Mouse (Mus musculus): ENCODE measurements around the gene Chn2.

The Chn2 gene

DNA sequence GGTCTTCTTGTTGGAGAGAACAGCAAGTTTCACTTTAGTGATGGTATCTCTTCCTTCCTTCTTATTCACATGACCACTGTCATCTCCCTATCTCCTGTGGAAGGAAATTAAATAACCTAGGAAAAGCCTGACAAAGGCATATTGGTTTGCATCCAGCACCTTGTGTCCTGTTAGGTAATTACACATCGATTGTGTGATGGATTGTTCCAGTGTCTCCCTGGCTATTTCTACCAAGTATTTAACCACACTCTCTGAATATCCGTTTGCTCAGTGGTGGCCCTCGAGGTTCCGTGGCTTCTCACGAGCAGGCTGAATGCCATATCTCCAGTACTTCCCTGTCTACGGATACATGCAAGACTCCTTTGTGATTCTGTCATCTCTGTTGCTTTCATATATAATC is 164.6 kb downstream of the Chn2 start:
- no peak for DNase-seq

DNA sequence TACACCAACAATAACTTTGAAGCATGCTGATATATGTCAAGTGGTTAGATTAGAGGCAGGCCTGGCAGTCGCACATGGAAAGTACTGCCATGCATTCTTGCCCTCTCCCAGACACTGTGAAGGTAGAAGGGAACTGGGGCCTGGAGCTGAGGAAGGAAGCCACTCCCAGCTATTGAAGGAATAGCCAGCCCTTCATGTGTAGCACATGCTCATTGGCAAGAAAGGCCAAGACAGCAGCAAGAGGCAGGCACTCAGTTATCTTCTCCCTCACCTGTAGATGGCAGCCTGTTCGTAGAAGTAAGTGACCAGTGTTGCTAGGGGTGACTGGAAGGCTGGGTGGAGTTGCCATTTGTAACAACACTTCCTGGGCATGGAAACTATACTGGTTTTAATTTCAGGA is 165.6 kb downstream of the Chn2 start:
- peak; percentile 41 to 74 for DNase-seq

DNA sequence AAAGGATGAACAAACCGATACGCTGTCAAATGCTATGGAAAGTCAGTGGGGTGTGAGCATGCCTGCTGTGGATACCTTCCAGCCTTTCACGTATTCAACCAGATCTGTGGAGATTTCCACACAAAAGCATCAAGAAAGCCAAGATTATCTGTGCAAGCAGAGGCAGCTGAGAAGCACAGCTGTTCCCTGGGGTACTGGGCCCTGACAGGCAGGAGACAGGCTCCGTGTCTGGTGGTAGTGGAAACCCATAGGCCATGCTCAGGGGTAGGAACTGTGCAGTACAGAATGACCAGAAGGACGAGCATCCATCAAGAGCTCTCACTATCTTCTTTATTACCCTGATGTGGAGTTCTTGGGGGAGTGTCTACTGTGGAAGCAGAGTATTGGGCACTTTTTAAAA is 166.1 kb downstream of the Chn2 start:
- DNase-seq = no peak

DNA sequence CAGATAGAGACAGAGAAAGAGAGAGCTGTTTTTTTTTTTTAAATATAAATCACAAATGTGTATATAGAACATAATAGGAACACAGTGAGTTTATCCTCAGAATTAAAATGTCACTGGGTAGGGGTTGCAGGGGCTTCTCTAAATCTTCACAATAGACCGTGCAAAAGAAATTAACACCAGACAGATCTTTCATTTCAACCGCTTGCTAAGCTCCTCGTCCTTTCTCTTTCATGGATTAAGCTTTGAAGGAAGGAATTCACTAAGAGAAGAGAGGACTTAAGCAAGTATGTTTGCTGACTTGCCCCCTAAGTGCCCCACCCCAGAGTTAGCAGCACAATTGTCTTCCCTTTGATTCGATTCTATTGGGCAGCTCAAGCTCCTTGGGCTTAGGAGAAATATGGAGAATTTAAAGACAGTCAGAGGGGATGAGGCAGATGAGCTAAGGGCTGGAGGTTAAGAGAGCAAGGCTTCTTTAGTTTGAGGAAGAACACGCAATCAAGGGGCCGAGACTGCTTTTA is 166.9 kb downstream of the Chn2 start:
- DNase-seq = no peak

DNA sequence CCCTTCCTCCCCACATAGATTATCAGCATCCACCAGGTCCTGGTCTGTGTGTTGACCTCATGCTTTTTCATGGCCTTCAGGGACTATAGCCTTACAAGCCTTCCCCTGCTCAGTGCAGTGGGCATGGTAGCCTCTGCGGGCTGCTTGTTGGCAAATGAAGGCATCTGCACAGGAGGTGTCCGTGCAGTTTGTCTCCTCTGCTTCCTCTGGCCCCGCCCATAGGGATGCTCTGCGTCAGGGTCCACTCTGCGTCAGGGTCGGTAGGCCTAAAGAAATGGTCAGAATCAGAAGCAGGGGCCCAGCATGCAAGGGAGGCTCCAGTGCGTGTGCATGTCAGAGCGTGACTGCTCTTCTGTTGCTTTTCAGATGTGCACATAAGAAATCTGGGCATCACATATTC is 169.4 kb downstream of the Chn2 start:
- DNase-seq = no peak

DNA sequence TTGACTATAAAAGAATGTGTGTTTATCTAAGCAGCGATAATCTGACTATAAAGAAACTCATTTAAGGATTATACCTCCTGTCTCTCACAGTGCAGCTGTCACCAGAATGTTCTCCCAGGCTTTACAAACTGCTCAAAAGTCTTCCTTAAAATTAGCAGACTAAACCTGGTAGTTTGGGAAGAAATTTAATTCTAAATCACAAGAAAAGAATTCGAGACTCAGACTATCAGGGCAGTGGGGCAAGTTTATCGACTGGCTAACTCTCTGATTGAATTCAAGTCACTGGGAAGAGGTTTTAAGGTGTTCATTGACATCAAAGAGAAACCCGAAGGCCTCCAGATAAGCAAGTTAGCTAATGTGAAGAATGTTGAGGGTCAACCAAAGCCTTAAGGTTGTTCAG is 171.6 kb downstream of the Chn2 start:
- DNase-seq = no peak

DNA sequence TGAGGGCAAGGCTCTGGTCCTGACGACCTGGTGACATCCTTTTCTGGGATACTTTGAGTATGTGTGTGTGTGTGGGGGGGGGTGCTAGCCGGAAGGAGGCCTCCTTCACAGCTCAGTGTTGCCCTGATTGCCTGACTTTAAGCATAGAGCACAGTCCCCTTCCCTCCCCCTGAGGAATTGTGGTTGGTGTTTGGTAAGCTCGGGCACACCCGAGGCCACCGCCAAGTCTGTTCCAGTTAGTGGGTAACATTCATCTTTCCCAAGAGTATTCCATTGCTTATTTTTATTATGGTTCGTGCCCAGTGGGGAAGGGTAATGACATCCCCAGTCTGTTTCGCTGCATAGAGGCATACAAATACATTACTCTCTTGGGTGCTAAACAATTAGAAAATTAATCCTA is 172.6 kb downstream of the Chn2 start:
- DNase-seq = no peak

DNA sequence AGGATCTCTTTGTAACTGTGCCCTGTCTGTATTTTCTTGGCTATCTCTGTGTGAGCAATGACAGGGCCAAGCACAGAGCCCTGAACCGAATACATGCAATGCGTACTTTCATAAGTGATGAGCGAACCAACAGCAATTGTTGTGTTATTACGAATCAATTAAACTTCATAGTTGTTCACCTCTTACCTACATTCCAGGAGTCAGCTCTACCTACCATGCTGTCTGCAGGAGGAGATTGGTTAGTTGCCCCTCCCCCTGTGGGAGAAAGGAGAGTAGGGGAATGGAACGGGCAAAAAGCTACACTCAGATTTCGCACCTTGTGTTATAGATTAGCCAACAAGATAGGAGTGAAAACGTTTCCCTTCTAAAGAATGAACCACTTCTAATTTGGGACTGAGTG is 174.4 kb downstream of the Chn2 start:
- no peak for DNase-seq

DNA sequence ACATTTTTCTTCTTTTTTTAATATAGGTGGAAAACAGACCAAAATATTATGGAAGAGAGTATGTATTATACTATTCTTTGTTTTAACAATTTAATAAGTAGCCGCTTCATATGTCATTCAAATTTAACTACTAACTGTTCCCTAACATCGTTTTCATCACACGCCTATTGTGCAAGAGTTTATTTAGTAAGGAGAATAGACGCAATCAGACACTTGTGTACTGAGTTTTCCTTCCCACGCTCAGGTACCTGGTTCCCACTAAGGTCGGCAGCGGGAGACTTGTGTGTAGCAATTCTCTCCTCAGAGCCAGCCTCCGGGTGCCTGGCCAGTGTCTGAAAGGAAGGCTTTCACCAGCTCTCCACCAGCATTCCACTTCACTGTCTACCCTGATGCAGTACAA is 176.3 kb downstream of the Chn2 start:
- no peak for DNase-seq

DNA sequence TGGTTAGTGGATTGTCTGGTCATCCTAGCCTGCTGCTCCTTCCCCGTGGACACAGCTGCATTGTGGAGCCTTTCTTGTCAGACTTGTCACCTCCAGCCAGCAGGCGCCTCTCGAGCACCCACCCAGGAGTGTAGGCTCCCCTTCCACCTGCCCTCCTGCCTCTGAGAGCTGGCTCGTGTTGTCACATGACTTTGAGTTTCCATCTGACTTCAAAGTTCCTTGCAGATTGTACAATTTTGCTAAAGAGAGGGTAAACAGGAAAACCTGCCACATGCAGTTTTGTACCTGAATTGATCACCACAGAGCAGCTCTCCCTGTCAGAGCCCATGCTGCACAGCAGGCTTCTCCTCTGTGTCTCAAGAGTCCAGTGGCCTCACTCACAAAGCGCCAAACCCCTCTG is 177.2 kb downstream of the Chn2 start:
- DNase-seq = no peak

DNA sequence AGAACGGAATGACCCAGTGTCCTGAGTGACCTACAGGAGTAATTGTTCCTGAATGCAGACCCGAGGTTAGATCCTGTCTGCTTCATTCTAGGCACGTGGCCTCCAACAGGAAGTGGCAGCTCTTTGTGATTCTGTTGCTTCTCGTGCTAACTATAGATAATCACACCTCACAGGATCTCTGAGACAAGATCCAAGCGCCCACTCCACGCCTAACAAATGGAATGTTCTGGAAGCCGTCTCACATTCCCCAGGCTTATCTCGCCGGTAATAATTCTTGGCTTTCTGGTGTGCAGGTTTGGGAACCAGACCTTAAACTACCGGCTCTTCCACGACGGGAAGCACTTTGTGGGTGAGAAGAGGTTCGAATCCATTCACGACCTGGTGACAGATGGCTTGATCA is 180.8 kb downstream of the Chn2 start:
- DNase-seq = no peak

DNA sequence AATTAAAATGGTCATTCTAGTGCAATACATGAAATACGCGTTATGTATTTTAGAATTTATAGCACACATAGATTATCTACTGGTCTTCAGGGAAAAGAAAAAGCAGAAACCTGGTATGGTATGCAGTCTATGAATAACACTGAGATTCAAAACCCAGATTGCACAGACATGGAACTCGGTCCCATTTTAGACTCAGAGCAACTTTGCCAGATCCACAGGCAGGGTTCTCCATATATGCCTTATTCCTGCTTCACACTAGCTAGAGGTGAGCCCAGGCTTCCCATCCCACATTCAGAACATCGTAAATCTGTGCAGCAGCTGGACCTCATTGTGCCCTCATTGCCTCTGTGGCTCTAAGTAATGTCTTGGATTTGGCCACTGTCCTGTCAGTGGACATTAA is 184.2 kb downstream of the Chn2 start:
- DNase-seq = no peak

DNA sequence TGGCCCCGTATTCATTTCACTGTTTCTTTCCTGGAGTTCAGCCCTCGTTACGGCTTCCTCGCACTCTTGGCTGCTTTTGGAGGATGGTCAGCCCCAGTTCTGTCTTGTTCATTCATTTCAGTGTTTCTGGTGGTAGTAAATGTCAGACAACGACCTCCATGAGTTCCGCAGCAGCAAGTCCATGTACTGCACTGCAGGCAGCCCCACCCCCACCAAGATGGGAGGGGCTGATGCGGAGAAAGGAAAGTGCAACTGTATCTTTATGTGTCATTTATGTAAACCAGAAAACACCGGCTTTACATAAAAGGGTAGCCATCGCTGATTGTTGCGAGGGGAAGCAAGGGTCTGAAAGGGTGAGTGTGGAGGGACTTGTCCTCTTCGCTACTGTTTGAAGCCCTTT is 185.0 kb downstream of the Chn2 start:
- no peak for DNase-seq

DNA sequence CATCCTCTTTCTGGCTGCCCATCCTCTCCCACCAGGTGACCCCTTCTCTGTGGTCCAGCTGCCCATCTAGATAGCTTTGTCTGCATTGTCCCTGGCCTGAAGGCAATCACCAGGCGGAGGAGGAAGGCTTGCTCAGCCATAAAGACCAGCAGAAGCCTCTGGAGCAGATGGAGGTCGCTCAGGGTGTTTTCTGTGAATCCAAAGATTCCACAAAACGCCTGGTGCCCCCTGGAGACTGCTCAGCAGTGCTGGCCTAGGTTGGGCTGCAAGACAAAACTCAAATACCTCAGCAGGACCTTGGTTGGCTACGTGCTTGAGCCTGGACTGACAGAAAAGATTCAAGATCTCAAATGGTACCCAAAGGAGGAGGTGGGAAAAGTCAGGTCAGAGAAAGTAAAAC is 186.0 kb downstream of the Chn2 start:
- DNase-seq = no peak

DNA sequence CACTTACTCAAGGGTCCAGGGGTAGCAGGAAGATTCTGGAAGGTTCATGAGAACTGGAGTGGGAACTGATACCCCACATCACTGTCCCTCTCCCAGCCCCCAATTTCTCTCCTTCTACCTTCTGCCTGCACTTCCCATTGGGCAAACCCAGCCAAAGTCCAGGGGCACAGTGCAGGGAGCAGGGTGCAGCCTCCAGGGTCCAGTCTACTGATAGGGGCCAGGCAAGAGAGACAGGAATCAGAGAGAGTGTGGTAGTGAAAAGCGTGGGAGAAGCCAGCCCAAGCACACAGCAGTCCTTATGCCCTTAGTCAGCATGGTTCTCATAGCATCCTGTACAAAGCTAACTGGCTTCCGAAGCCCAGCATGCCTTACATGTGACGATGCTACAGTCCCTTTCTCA is 187.7 kb downstream of the Chn2 start:
- no peak for DNase-seq

DNA sequence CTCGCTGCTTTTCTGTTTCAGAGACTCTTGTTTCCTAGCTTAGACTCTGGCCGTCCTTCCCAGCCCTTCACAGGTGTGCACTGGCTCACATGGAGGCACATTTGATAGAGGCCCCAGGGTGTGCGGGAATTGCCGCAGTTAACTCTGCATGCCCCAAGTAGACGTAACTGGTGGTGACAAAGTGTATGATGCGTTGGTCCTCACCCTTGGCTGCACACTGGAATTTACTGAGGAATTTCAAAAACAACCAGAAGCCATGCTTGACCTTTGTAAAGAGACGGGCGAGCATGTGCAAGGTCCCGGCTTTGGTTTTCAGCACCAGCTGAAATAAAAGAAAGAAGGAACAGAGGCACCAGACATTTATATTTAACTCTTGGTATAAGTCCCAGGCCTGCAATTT is 189.1 kb downstream of the Chn2 start:
- peak; percentile 47 to 77 for DNase-seq

DNA sequence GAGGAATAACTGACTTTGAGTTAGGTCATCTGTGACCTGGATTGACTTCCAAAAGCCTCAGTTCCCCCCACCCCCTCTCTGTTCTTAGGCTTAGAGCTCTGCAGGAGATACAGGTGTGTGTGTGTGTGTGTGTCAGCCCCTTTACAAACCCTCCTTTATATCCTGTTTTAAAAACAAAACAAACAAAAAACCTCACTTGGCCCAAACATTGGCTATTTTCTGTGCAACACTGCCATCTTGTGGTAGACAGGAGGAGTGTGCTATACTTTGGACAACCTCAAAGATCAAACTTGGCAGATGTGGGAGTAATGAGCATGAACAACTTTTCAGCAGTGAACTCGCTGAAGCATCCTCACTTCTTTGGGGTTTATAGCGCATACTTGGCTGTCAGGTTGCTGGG is 189.5 kb downstream of the Chn2 start:
- DNase-seq = peak; percentile 43 to 65

DNA sequence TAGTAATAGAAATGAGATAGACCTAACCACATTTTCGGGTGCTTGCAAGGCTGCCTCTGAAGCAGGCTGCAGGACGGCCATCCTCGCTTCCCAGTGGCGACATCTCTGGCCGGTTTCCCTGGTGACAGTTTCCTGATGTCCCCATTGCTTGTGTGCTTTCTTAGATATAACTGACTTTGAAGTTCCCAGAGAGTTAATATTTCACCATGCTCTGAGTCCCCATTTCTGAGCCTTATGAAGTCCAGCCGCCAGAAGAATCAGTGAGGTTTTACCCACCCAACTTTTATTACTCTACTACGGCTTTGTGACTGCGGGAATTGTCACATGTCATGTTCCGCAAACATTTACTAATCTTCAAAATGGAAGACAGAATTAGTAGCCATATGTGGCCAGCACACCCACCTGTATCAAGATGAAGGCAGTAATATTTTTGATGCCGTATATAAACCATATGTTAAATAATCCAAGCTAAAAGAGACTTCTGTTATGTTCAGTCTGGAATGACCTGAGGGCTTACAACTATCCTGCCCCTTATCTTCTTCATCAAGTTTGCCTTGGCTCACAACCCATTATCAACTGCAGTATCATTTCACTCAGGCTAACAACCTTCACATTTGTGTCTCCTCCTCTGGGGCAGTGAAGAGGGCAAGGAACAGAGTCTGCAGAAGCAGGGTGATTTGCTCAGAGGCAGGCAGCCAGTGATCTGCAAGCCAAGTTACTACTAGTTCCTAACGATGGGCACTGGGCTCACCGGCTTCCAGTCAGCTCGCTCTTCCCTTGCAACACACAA is 192.6 kb downstream of the Chn2 start:
- no peak for DNase-seq

DNA sequence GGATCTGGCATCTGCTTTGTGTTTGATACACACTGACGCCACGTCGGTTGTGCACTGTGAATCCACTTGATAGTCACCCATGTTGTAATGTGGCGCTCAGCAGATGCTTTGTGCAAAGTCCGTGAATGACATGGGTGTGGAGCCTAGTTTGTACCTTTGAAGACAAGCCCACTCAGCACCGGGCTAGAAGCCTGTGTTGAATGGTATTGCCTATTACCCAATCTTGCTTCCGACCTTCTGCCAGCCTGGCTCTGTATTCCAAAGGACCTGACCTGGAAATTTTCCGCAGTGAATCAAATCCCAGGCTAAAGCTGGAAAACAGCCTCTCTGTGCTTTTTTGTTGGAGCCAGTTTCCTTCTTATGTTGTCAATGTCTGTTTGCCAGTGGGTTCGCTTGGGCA is 197.1 kb downstream of the Chn2 start:
- DNase-seq = no peak

DNA sequence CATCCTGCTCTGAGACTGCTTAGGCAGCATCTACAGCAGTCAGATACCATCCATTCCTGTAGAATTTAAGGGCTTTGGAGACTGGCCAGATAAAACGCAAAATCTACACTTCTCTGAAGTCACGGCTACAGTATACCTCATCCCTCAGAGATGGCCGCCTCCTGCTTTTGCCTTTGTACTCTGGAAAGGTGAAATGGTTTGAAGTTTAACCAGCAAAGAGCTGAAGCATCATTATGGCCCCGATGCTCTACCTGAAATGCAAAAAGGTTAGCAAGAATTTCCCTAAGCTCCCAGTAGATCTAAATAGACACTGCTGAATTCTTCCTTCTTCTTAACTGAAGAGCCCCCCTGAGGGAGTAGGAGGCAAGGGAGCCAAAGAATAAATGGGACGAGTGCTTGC is 202.4 kb downstream of the Chn2 start:
- DNase-seq = no peak

DNA sequence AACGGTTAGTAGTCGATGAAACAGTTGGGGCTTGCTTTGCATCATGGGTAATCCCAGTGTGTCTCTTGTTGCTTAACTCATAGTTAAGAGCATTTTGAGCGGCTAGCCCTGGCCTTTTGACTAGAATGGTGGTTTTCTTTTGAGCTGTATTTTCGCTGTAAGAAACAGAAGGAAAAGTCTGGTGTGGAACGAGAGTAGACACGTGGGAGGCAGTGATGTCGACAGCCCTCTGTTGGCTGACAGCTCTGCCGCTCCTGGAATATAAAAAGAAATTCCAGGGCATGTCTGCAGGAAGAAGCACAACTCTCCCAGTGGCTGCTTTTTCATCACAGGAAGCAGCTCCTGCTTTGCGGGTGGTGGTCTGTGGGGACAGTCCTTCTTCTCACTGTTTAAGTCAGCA is 202.9 kb downstream of the Chn2 start:
- DNase-seq = no peak

DNA sequence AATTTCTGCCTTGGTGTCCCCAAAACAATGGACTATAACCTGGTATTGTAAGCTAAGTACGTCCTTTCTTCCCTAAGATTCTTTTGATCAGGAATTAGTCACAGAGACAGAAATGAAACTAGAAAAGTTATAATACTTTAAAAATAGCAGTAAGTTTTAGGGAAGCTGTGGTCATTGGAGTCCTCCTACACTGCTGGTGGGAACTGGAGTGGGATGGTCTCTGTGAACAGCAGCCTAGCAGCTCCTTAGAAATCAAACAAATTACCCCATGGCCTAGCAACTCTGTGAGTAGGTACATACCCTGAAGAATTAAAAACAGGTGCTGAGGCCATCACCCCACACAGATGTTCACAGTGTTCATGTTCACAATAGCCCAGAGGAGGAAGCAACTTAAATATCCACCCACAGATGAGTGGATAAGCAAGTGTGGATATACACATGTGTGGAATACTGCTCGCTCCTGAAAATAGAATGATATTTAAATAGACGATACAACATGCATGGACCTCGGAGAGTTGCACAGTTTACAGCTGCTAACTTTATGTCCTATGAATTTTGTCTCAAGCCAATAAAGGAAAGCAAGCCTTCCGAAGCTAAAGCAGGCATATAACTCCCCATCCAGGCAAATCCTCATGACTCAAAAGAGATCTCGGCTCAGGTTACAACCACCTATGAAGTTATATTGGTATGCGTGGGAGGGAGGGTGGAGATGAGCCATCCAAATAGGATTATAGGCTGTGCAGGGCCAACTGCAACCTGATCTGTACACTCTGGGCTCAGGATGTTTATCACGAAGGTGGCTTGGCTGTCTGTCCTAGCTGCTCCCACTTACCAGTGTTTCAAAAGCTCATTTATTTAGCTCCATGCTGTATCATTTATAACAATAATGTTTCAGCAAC is 209.2 kb downstream of the Chn2 start:
- no peak for DNase-seq

DNA sequence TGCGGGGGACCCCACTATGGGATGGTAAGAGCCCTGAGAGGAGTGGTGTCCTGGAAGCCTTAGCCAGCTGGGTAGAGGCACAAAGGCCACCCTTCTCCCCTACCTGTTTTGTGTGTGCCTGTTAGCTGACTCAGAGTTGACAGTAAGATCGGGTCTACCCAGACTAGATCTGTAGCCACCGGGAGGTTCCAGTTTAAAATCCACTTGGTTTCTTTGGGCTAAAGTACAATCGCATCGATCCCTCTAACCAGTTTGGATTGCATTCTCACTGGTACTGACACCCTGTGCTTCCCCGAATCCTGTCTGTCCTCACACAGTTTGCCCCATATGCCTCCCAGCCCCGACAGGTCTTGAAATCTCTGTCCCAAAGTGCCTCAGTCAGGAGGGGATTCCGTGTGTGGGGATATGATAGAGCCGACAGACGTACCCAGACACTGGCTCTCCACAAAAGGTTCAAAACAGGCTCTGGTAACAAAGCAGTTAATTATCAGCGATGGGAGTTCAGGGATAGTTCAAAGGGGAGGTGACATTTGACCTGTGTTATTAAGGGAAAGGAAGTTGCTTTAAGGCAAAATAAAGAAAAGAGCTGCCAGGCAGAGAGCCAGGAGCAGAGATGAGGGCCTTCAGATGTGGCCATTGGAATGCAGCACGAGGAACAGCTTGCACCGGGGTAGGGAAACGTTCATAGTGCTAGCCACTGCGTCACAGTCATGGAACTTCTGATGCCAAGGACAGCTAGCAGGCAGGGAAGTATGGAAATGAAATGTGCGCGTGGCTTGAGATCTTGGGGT is 212.2 kb downstream of the Chn2 start:
- peak; percentile 68 to 78 for DNase-seq

All from kidney, postnatal 25 days (tissue).